Mouse (Mus musculus): Measurements from ENCODE around the gene Kcnh4.

DNA sequence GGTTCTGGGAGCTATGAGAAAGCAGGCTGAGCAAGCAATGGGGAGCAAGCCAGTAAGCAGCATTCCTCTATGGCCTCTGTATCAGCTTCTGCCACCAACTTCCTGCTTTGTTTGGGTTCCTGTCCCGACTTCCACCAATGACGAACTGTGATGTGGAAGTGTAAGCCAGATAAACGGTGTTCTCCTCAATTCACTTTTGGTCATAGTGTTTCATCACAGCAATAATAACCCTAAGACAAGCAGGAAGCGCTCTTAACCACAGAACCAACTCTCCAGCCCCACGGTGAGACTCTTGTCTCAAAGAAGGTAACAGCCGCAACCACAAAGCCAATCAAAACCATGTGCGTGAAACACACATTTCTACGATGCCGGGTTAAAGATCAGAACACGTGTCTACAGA is 44.7 kb upstream of the Kcnh4 start:
- TF ChIP-seq CTCF (conservative IDR thresholded peaks at IDR 0.05; ENCODE audit: low read length) = no peak
- TF ChIP-seq NANOG (IDR thresholded peaks at IDR 0.05; ENCODE audit: borderline replicate concordance, low read length) = no peak
- TF ChIP-seq POU5F1 (IDR thresholded peaks at IDR 0.05; ENCODE audit: borderline replicate concordance, low read length) = no peak
